Mouse (Mus musculus) kidney, postnatal 0 days (tissue): Measurements from ENCODE around the gene Arhgef40. TPM values are rescaled to one million over a fixed set of nuclear protein-coding genes. Genes with fewer than 3 reads are reported as not detected.

Source experiments
- ATAC-seq: fragments of 200-750 bp; cut with Nextera tagmentation; replicated peaks from 2 replicates; pipeline ENCODE4 v1.8.0; 2017; ENCODE audit warnings: low read depth, moderate number of reproducible peaks, moderate TSS enrichment, moderate library complexity; ENCODE audit not compliant: low FRiP score
- DNase-seq: peaks from one replicate; pipeline ENCODE4 v3.0.0-alpha.2; 2016; ENCODE audit warnings: low spot score
- H3K27ac ChIP-seq: fragments of 300-500 bp; sonication (generic); 2 replicates; pipeline ENCODE4 v1.5.1; 2014; ENCODE audit warnings: mild to moderate bottlenecking
- H3K27me3 ChIP-seq: fragments of 300-500 bp; sonication (generic); 2 replicates; pipeline ENCODE4 v1.6.1; 2014; ENCODE audit warnings: low read length, mixed read lengths; ENCODE audit not compliant: insufficient read depth
- H3K36me3 ChIP-seq: fragments of 300-500 bp; sonication (generic); 2 replicates; pipeline ENCODE4 v1.6.1; 2014; ENCODE audit warnings: low read length, mixed read lengths; ENCODE audit not compliant: insufficient read depth
- H3K4me1 ChIP-seq: fragments of 300-500 bp; sonication (generic); replicated peaks from 2 replicates; pipeline ENCODE4 v1.6.1; 2014; ENCODE audit warnings: antibody characterized with exemption, low read length, mixed read lengths; ENCODE audit not compliant: insufficient read depth
- H3K4me2 ChIP-seq: fragments of 300-500 bp; sonication (generic); 2 replicates; pipeline ENCODE4 v1.6.1; 2014; ENCODE audit warnings: mild to moderate bottlenecking, low read length, moderate library complexity, mixed read lengths
- H3K4me3 ChIP-seq: fragments of 300-500 bp; sonication (generic); replicated peaks from 2 replicates; pipeline ENCODE4 v1.5.1; 2014; ENCODE audit warnings: low read depth, low read length
- H3K9ac ChIP-seq: fragments of 300-500 bp; sonication (generic); 2 replicates; pipeline ENCODE4 v1.6.1; 2014; ENCODE audit warnings: low read depth, low read length
- H3K9me3 ChIP-seq: fragments of 300-500 bp; sonication (generic); replicated peaks from 2 replicates; pipeline ENCODE4 v1.6.1; 2016; ENCODE audit warnings: low read length, inconsistent platforms, mixed read lengths
- CTCF ChIP-seq: IDR thresholded peaks from 2 replicates; pipeline ENCODE4 v1.5.1; 2016; ENCODE audit warnings: antibody characterized with exemption, low read depth, mild to moderate bottlenecking, moderate library complexity
- WGBS: fragments of 180-500 bp; shearing (Covaris S2); extraction: QIAGEN DNeasy Blood & Tissue Kit; methylation state at CpG from one replicate; pipeline ENCODE4 v1.1.7; 2014; 5-methylcytosine and 5-hydroxymethylcytosine counted together
- polyA plus RNA-seq: library from polyadenylated mRNA; unstranded; fragments of >200 nt; fragmentation: Nextera tagmentation; extraction: Ambion mirVana; gene quantifications from 2 replicates; pipeline ENCODE4 v1.2.1, GENCODE M21; 2015

Gene Arhgef40
- polyA plus RNA-seq, 1 experiment from 2014 or later, result 58.0 TPM

GRCm38 (mm10) chr14:52011683-52012082, 27.2 kb downstream of the Arhgef40 start:
- ATAC-seq (no peak), DNase-seq (no peak)
- WGBS, result 68% methylated on average over 1 of the region's 1 CpGs
- Histone ChIP-seq H3K36me3 (peaks cover 14% of the 10 kb centered on the region), H3K9ac (no peak overlapping the region), H3K4me3 (no peak overlapping the region), H3K27me3 (no peaks in the 10 kb centered on the region), H3K4me1 (peaks cover 30% of the 10 kb centered on the region), H3K27ac (peak overlapping the region; percentile 88), H3K4me2 (no peak overlapping the region), H3K9me3 (no peaks in the 10 kb centered on the region)
- no peak for TF ChIP-seq CTCF

GRCm38 (mm10) chr14:52012085-52012484, 27.6 kb downstream of the Arhgef40 start:
- no peak overlapping the region for H3K27ac ChIP-seq

GRCm38 (mm10) chr14:52012553-52012952, 28.0 kb downstream of the Arhgef40 start:
- no peak overlapping the region for H3K9ac ChIP-seq
- H3K4me3 ChIP-seq, result no peak overlapping the region
- H3K4me2 ChIP-seq, result no peak overlapping the region
- WGBS, result 70% methylated on average over 5 of the region's 5 CpGs
- peaks cover 34% of the 10 kb centered on the region for H3K4me1 ChIP-seq
- H3K27me3 ChIP-seq, result no peaks in the 10 kb centered on the region
- H3K9me3 ChIP-seq, result no peaks in the 10 kb centered on the region
- TF ChIP-seq CTCF, result no peak
- no peak for ATAC-seq
- H3K36me3 ChIP-seq, result peaks cover 7% of the 10 kb centered on the region; the same call in 1 of the 2 replicates
- no peak for DNase-seq
- peak overlapping the region; percentile 47; the same call in 1 of the 2 replicates for H3K27ac ChIP-seq

More at GRCm38 (mm10) chr14:52012085-52012484, 27.6 kb downstream of the Arhgef40 start:
- Histone ChIP-seq H3K4me3 (no peak overlapping the region), H3K36me3 (peaks cover 10% of the 10 kb centered on the region), H3K4me1 (peaks cover 34% of the 10 kb centered on the region), H3K9me3 (no peaks in the 10 kb centered on the region), H3K27me3 (no peaks in the 10 kb centered on the region), H3K4me2 (no peak overlapping the region), H3K9ac (no peak overlapping the region)
- DNase-seq, result no peak
- 76% methylated on average over 4 of the region's 4 CpGs for WGBS
- no peak for TF ChIP-seq CTCF
- ATAC-seq, result no peak

- ATAC-seq (no peak), DNase-seq (no peak)
- H3K27ac ChIP-seq, result peak overlapping the region; percentile 97
- H3K27me3 ChIP-seq, result no peaks in the 10 kb centered on the region
- peak overlapping the region; percentile 91; the same call in 1 of the 2 replicates for H3K9ac ChIP-seq
- peaks cover 37% of the 10 kb centered on the region for H3K4me1 ChIP-seq
- peak overlapping the region; percentile 67 for H3K4me2 ChIP-seq
- H3K9me3 ChIP-seq, result no peaks in the 10 kb centered on the region
- H3K36me3 ChIP-seq, result peaks cover 6% of the 10 kb centered on the region; the same call in 1 of the 2 replicates
- TF ChIP-seq CTCF, result no peak
- WGBS, result 56% methylated on average over 8 of the region's 8 CpGs
- peak overlapping the region; percentile 84; the same call in 1 of the 2 replicates for H3K4me3 ChIP-seq
These were observed 28.6 kb downstream of the Arhgef40 start for GRCm38 (mm10) chr14:52013021-52013610.

- no peak; the same call in 1 of the 2 replicates for ATAC-seq
- WGBS, result 2% methylated on average over 15 of the region's 24 CpGs
These were observed 29.3 kb downstream of the Arhgef40 start for GRCm38 (mm10) chr14:52013771-52014219.

GRCm38 (mm10) chr14:52014271-52014760, 29.8 kb downstream of the Arhgef40 start:
- no peak for DNase-seq
- H3K4me1 ChIP-seq, result peaks cover 40% of the 10 kb centered on the region
- under 1% methylated on average over 26 of the region's 80 CpGs for WGBS

More at GRCm38 (mm10) chr14:52013771-52014219, 29.3 kb downstream of the Arhgef40 start:
- Histone ChIP-seq H3K27ac (peak overlapping the region; percentile 97), H3K9me3 (no peaks in the 10 kb centered on the region), H3K4me2 (peak overlapping the region; percentile 67), H3K36me3 (no peaks in the 10 kb centered on the region), H3K27me3 (no peaks in the 10 kb centered on the region), H3K4me1 (peaks cover 41% of the 10 kb centered on the region), H3K4me3 (peak overlapping the region; percentile 84), H3K9ac (peak overlapping the region; percentile 91)
- TF ChIP-seq CTCF, result no peak
- DNase-seq, result peak; percentile 69

More at GRCm38 (mm10) chr14:52014271-52014760, 29.8 kb downstream of the Arhgef40 start:
- Histone ChIP-seq H3K4me3 (peak overlapping the region; percentile 84), H3K9ac (peak overlapping the region; percentile 91), H3K27me3 (no peaks in the 10 kb centered on the region), H3K9me3 (no peaks in the 10 kb centered on the region), H3K36me3 (no peaks in the 10 kb centered on the region), H3K27ac (peak overlapping the region; percentile 97), H3K4me2 (peak overlapping the region; percentile 67)
- peak; percentile 14 for ATAC-seq
- TF ChIP-seq CTCF, result no peak
